ENCODE assay signal across 24 mouse cellular contexts in the genomic region with DNA sequence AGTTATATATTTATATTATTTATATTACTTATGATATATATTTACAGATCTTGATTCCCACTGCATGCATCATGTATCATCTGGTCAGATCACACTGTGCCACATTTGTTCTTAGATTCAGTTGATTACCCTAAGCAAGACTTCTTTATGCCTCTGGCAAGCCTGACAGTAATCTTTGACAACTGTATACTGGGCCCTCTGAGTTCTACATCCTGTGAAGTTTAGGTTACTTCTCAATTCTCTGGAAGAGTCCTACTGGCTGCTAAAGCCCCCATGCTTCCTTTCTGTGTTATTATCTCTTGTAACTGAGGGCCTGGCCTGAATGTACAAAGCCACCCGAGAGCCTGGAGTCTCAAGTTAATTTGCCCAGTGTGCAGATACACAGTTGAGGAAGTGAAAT. TPM values are rescaled to one million over a fixed set of nuclear protein-coding genes. Genes with fewer than 3 reads are reported as not detected.
DNase-seq lines count a peak whose midpoint lies in the region; ATAC-seq lines count a peak whose summit lies in the region.
"Had no signal": no experiment of that assay in that cellular context is flagged by ENCODE, and none has a peak within 500 bp of the region (broad histone marks: within the 10 kb centered on the region; RNA-seq: fewer than 3 reads in every experiment).

No protein-coding gene starts in this region.

- no peaks in the 10 kb centered on the region for H3K27me3 ChIP-seq in midbrain, embryonic 11.5 days (ENCODE audit: control insufficient read depth, insufficient read depth, low read length)
- no peaks in the 10 kb centered on the region for H3K27me3 ChIP-seq in midbrain, embryonic 13.5 days
- no peaks in the 10 kb centered on the region for H3K27me3 ChIP-seq in limb, embryonic 13.5 days
- H3K27me3 ChIP-seq: heart, embryonic 12.5 days; heart, embryonic 15.5 days; hindbrain, embryonic 13.5 days; intestine, embryonic 15.5 days had no signal

- H3K4me2 ChIP-seq in midbrain, embryonic 11.5 days = no peak overlapping the region
- no peak overlapping the region for H3K4me2 ChIP-seq in midbrain, embryonic 13.5 days (replicated peaks)
- peak overlapping the region; percentile 82 for H3K4me2 ChIP-seq in limb, embryonic 13.5 days (replicated peaks)
- H3K4me2 ChIP-seq: forebrain, embryonic 13.5 days; heart, embryonic 12.5 days; heart, embryonic 15.5 days; hindbrain, embryonic 13.5 days; intestine, embryonic 15.5 days had no signal

- no peak overlapping the region for H3K27ac ChIP-seq in midbrain, embryonic 11.5 days (ENCODE audit: low read depth, low read length)
- H3K27ac ChIP-seq in midbrain, embryonic 13.5 days = no peak overlapping the region
- H3K27ac ChIP-seq in limb, embryonic 13.5 days = peak overlapping the region; percentile 99
- H3K27ac ChIP-seq: forebrain, embryonic 13.5 days; heart, embryonic 15.5 days; hindbrain, embryonic 10.5 days; hindbrain, embryonic 13.5 days; intestine, embryonic 15.5 days had no signal

- H3K4me3 ChIP-seq in midbrain, embryonic 11.5 days (ENCODE audit: low read depth, low read length) = no peak overlapping the region
- H3K4me3 ChIP-seq in midbrain, embryonic 13.5 days (replicated peaks) = no peak overlapping the region
- no peak overlapping the region for H3K4me3 ChIP-seq in limb, embryonic 13.5 days
- H3K4me3 ChIP-seq: forebrain, embryonic 10.5 days; forebrain, embryonic 13.5 days; heart, embryonic 12.5 days; heart, embryonic 15.5 days; hindbrain, embryonic 10.5 days; hindbrain, embryonic 13.5 days; intestine, embryonic 15.5 days had no signal

- H3K4me1 ChIP-seq in midbrain, embryonic 11.5 days (ENCODE audit: control insufficient read depth, insufficient read depth, low read length) = peaks cover 27% of the 10 kb centered on the region
- peaks cover 49% of the 10 kb centered on the region for H3K4me1 ChIP-seq in midbrain, embryonic 13.5 days (replicated peaks)
- H3K4me1 ChIP-seq in limb, embryonic 13.5 days = peaks cover 81% of the 10 kb centered on the region

- no peak overlapping the region for H3K9ac ChIP-seq in midbrain, embryonic 11.5 days (ENCODE audit: low read length)
- no peak overlapping the region for H3K9ac ChIP-seq in midbrain, embryonic 13.5 days (replicated peaks)
- no peak overlapping the region for H3K9ac ChIP-seq in limb, embryonic 13.5 days
- H3K9ac ChIP-seq: forebrain, embryonic 13.5 days; heart, embryonic 12.5 days; heart, embryonic 15.5 days; hindbrain, embryonic 13.5 days; intestine, embryonic 15.5 days had no signal

- H3K36me3 ChIP-seq in midbrain, embryonic 11.5 days (ENCODE audit: control insufficient read depth, insufficient read depth, low read length) = no peaks in the 10 kb centered on the region
- no peaks in the 10 kb centered on the region for H3K36me3 ChIP-seq in midbrain, embryonic 13.5 days
- H3K36me3 ChIP-seq in limb, embryonic 13.5 days = peaks cover 1% of the 10 kb centered on the region; the same call in 1 of the 2 replicates
- H3K36me3 ChIP-seq: hindbrain, embryonic 13.5 days had no signal

- ATAC-seq in midbrain, embryonic 11.5 days (ENCODE audit: low FRiP score) = no peak
- ATAC-seq in midbrain, embryonic 13.5 days = no peak
- no peak for ATAC-seq in limb, embryonic 13.5 days (ENCODE audit: low FRiP score, low read depth)
- ATAC-seq: forebrain, embryonic 13.5 days; forebrain, embryonic 16.5 days; hindbrain, embryonic 16.5 days; intestine, embryonic 15.5 days had no signal

- peak; percentile 10 for DNase-seq in cerebellum, adult 11-12 months
- no peak for DNase-seq in cerebellum, postnatal 4 days (ENCODE audit: low spot score in 2 of 2)
- DNase-seq in midbrain, embryonic 11.5 days (ENCODE audit: low spot score, missing footprints) = peak; percentile 68
- no peak for DNase-seq in spleen, postnatal 14 days (ENCODE audit: low spot score in 2 of 2)
- DNase-seq: adrenal gland, adult 2 months; adrenal gland, postnatal 25 days; cerebellum, adult 2 months; cerebellum, postnatal 10 days; cerebellum, postnatal 36 days; gastrocnemius, postnatal 10 days; heart, postnatal 10 days; heart, postnatal 36 days had no signal

- H3K9me3 ChIP-seq in midbrain, embryonic 11.5 days (ENCODE audit: control insufficient read depth, low read length) = no peaks in the 10 kb centered on the region
- H3K9me3 ChIP-seq in midbrain, embryonic 13.5 days = no peaks in the 10 kb centered on the region
- no peaks in the 10 kb centered on the region for H3K9me3 ChIP-seq in limb, embryonic 13.5 days
- H3K9me3 ChIP-seq: forebrain, embryonic 10.5 days; forebrain, embryonic 13.5 days; G1E; heart, embryonic 15.5 days; hindbrain, embryonic 10.5 days; hindbrain, embryonic 13.5 days; intestine, embryonic 15.5 days had no signal

- WGBS in midbrain, embryonic 11.5 days = 78% methylated on average over 1 of the region's 1 CpGs
- 68% methylated on average over 1 of the region's 1 CpGs for WGBS in midbrain, embryonic 13.5 days
- 33% methylated on average over 1 of the region's 1 CpGs for WGBS in limb, embryonic 13.5 days

RNA-seq across cellular contexts. Expression of a gene that starts 1.8 kb away (rescaled TPM):
- 43.4 and 45.4 TPM in 2 replicates for polyA plus RNA-seq in midbrain, embryonic 11.5 days (2014; fragmentation: Nextera tagmentation; extraction: Ambion mirVana)
- polyA plus RNA-seq in midbrain, embryonic 13.5 days (2015; fragmentation: Nextera tagmentation; extraction: Ambion mirVana) = 24.8 and 26.5 TPM in 2 replicates
- 37.3 and 41.2 TPM in 2 replicates for polyA plus RNA-seq in limb, embryonic 13.5 days (2015; fragmentation: Nextera tagmentation; extraction: Ambion mirVana)

RNA-seq across cellular contexts. Expression of a gene that starts 52.6 kb away (rescaled TPM):
- not detected in 2 replicates for polyA plus RNA-seq in midbrain, embryonic 11.5 days (2014; fragmentation: Nextera tagmentation; extraction: Ambion mirVana)
- polyA plus RNA-seq in midbrain, embryonic 13.5 days (2015; fragmentation: Nextera tagmentation; extraction: Ambion mirVana) = 0.74 and 1.2 TPM in 2 replicates
- 0.10 and 0.26 TPM in 2 replicates for polyA plus RNA-seq in limb, embryonic 13.5 days (2015; fragmentation: Nextera tagmentation; extraction: Ambion mirVana)
- polyA plus RNA-seq: adrenal gland, adult 2 months; forebrain, embryonic 10.5 days; G1E; heart, embryonic 15.5 days; hindbrain, embryonic 10.5 days had no signal

Comparison
In these comparisons a context has a peak if more than half of its experiments do, and no peak if none do; other contexts are left out.
1. DNase-seq: peak in cerebellum, adult 11-12 months (single experiment) and midbrain, embryonic 11.5 days (single experiment); none in cerebellum, postnatal 4 days (0 of 2) and spleen, postnatal 14 days (0 of 2).